Mouse (Mus musculus): ENCODE results near the gene Lamp3. TPM values are rescaled to one million over a fixed set of nuclear protein-coding genes. Genes with fewer than 3 reads are reported as not detected.
"Not testable (repeated sequence)": the region's sequence is repeated elsewhere in the genome, so short reads cannot be mapped to it uniquely, and the experiment has no call there.

Lamp3 gene
- polyA plus RNA-seq (2017; shearing (Covaris generic)), result under 1 TPM; 0.17 to 0.29 TPM

DNA sequence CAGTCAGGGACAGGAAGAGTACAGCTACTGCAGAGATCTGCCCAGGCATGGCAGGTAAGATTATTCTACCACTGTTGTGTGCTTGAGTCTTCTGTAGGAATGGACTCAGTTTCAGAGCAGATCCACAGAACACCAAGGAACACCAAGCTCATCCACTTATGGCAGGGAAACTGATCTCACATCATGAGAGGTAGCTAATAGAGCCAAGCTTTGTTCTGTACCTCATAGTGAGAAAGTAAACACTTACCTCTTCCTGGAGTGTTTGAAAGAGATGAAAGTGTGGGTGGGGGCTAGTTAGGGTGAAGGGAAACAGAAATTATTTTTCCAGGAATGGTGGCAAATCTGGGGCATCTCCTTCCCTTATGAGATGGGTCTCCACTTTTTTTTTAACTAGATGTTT lies at the start of gene Lamp3:
Gene Lamp3 (minus strand): TSS at position 160 of the 400 bp plus-strand sequence.
- ATAC-seq, result no peak

DNA sequence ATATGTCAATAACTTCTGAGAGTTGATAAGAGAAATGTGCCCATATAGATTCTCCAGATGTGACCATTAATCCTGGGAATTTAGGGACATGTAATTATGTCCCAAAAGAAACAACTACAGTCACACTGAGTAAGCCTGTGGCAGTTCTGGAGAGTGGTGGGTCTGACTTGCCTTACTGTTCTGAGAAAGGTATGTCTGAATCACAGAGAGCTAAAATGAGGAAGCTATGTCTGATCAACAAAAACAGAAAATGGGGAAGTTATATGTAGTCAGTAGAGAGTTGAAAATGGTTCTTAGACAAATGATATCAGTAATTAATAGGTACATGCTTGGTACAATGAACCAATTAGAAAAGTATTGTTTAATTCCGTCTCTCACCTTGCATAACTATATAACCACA lies 26.7 kb upstream of the Lamp3 start:
- ATAC-seq, result no peak

DNA sequence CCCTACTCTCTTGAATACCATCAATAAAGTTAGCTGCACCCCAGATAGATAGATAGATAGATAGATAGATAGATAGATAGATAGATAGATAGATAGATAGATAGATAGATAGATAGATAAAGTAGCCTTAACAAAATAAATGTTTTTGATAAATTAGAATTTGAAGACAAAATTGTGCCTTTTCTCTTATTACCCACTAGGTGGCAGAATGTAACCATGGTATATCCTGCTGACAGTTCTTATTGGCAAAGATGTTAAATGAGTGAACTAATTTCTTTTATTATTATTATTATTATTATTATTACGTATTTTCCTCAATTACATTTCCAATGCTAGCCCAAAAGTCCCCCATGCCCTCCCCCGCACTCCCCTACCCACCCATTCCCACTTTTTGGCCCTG lies 18.0 kb upstream of the Lamp3 start:
- ATAC-seq, result peak; percentile 60

DNA sequence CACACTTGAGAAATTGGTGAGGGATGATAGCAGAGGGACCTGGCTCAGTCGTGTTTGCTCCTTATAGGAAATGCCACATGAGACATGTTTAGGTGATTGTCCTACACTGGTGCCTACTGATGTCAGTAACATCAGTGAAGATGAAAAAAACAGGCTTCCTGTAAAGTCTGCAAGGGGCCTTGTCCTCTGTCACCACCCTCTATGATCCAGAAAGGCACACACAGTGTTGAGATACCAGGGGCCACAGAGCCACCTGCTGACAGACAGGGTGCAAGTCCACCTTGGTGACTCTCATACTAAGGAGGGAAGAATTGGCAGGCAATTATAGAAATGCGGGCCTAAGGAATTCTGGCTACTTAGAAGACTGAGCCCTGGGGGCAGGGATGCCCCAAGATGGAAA lies 14.8 kb upstream of the Lamp3 start:
- ATAC-seq, result no peak

DNA sequence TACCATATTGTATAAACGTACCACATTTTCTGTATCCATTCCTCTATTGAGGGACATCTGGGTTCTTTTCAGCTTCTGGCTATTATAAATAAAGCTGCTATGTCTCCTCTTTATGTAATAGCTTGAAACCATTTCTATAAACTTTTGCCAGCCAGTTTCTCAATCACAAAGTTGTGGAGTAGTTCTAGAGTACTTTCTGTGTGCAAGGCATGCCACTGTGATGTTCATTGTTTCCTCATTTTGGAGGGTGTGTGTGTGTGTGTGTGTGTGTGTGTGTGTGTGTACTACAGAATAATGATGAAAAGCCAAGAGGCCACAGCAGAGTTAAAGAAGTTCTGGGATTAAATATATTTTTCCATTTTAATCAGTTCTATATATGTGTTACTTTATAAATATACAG lies 1.2 kb upstream of the Lamp3 start:
- ATAC-seq, result no peak

DNA sequence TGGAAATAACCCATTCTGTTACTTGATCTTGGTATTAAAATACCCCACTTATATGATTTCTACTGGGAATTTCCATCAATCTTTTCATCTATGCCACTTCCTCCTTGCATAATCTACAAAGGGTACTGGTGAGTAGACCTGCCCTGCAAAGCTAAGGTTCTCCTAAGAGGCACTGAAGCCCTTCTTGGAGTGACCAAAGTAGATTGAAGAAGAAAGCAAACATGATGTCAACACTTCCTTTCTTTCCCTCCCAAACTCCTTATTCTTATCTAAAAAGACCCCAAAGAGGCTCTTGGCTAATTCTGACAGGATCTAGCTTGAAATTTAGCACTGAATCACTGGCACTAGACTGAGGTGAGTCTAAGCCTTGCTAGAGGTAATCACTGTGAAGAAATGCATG lies 7.0 kb downstream of the Lamp3 start:
- no peak for ATAC-seq

DNA sequence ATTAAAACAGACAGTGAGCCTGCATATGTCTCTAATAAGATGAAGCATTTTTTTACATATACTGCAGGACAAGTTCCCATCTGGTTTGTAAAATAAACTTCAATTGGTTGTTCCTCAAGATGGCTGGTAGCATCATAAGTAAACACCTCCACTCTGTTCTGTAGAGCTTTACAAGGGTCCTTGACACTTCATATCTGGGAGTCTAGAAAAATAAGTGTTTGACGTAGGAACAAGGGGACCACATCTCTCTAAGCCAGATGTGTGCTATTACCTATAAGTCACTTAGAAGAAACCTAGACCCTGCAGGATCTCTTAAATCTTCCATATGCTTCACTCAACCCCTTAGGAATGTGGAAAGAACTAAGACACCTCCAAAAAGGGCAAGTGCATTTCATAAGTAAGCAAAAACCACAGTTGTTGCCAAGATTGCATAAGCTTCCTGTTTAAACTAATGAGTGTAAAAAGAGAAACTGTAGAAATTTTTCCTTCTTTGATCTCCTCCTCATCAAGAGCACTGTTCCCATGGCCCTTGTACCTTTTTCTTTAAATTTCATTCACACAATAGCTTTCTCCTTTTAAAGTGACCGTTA lies 35.3 kb downstream of the Lamp3 start:
- no peak for ATAC-seq

DNA sequence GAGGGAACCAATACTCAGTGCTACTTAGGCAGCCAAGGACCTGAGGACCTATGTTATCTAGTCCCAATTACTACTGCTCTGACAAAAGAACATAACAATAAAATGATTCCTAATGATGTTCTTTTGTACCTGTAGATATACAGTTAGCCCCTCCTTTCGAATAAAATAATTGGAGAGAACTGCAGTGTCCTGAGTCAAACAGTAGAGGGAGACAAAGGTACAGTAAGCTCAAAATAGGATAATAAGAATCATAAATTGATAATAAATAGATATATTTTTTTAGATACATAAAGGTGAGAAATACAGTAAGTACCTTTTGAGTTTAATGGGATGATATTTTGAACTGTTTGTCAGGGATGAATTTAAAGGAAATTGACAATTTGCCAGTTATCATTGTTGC lies 39.9 kb downstream of the Lamp3 start:
- no peak for ATAC-seq

DNA sequence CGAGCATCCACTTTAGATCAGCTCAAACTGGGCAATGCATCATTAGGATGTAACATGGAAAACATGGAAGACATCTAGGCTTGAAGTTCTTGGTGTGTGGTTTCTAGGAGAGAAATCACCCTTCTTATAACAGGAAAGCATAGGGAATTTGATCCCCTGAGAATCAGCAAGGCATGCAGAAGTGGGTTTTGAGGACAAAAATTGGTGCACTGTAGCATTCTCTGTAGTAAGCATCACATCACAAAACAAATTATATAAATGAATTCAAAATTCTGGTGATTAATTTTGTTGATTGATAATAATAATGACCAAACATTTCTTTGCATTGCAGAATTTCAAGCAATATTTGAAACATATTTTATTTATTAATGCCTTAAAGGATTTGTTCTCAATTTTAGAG lies 76.4 kb downstream of the Lamp3 start, which contains the start of gene Olfr171:
Gene Olfr171 (minus strand): TSS at position 101 of the 400 bp plus-strand sequence.
- no peak for ATAC-seq

DNA sequence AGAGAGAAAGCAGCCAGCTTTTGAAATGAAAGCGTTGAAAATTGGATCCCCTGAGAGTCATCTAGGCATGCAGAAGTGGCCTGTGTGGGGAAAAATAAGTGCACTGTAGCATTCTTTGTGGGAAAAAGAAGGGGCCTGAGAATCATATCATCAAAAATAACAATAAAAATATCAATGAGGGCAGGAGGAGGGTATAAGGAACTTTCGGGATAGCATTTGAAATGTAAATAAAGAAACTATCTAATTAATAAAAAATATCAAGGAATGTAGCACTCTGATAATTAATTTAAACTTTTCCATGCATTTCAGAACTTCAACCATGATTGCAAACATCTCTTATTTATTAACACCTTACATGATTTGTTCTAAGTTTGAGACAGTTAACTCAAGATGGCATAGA lies 94.4 kb downstream of the Lamp3 start, which contains the start of gene Olfr170:
Gene Olfr170 (minus strand): TSS at position 101 of the 400 bp plus-strand sequence.
- ATAC-seq, result not testable (repeated sequence)

Other genes starting within 250 kb of the Lamp3 start
- gene Olfr166, start 222.7 kb downstream of the Lamp3 start, polyA plus RNA-seq (2017; shearing (Covaris generic)), result not detected
- not detected for gene Olfr167, start 184.1 kb downstream of the Lamp3 start, polyA plus RNA-seq (2017; shearing (Covaris generic))
- not detected for gene Olfr168, start 170.8 kb downstream of the Lamp3 start, polyA plus RNA-seq (2017; shearing (Covaris generic))
- gene Olfr169, start 134.6 kb downstream of the Lamp3 start, polyA plus RNA-seq (2017; shearing (Covaris generic)), result not detected
- not detected for gene Olfr170, start 94.5 kb downstream of the Lamp3 start, polyA plus RNA-seq (2017; shearing (Covaris generic))
- gene Olfr171, start 76.5 kb downstream of the Lamp3 start, polyA plus RNA-seq (2017; shearing (Covaris generic)), result not detected
- gene B3gnt5, start 53.8 kb upstream of the Lamp3 start, polyA plus RNA-seq (2017; shearing (Covaris generic)), result 10 to 100 TPM; 12.2 to 17.2 TPM

Measured in CD4-positive, CD25-positive, alpha-beta regulatory T cell, adult 4 months (primary cell).